Mouse (Mus musculus) neural tube, embryonic 11.5 days (tissue): ENCODE data around the gene Donson. TPM values are rescaled to one million over a fixed set of nuclear protein-coding genes. Genes with fewer than 3 reads are reported as not detected.

Experiments used
- ATAC-seq: fragments of 200-750 bp; cut with Nextera tagmentation; 2 replicates; pipeline ENCODE4 v1.8.0; 2017; ENCODE audit warnings: moderate number of reproducible peaks, mild to moderate bottlenecking, moderate TSS enrichment, moderate library complexity; ENCODE audit not compliant: insufficient read depth, low FRiP score, low TSS enrichment
- DNase-seq: peaks from one replicate; pipeline ENCODE4 v3.0.0-alpha.2; 2015; ENCODE audit warnings: low spot score
- H3K27ac ChIP-seq: fragments of 300-500 bp; sonication (generic); 2 replicates; pipeline ENCODE4 v1.5.1; 2014; ENCODE audit warnings: low read depth, mild to moderate bottlenecking, low read length
- H3K27me3 ChIP-seq: fragments of 300-500 bp; sonication (generic); 2 replicates; pipeline ENCODE4 v1.6.1; 2014; ENCODE audit warnings: mild to moderate bottlenecking, low read length, mixed read lengths; ENCODE audit not compliant: control insufficient read depth, insufficient read depth
- H3K36me3 ChIP-seq: fragments of 300-500 bp; sonication (generic); 2 replicates; pipeline ENCODE4 v1.6.1; 2014; ENCODE audit warnings: mild to moderate bottlenecking, low read length, moderate library complexity, mixed read lengths; ENCODE audit not compliant: control insufficient read depth, insufficient read depth
- H3K4me1 ChIP-seq: fragments of 300-500 bp; sonication (generic); 2 replicates; pipeline ENCODE4 v1.6.1; 2014; ENCODE audit warnings: low read length, mixed read lengths; ENCODE audit not compliant: control insufficient read depth, insufficient read depth
- H3K4me2 ChIP-seq: fragments of 300-500 bp; sonication (generic); 2 replicates; pipeline ENCODE4 v1.6.1; 2014; ENCODE audit warnings: low read depth, mild to moderate bottlenecking, moderate library complexity
- H3K4me3 ChIP-seq: fragments of 300-500 bp; sonication (generic); 2 replicates; pipeline ENCODE4 v1.5.1; 2014; ENCODE audit warnings: low read depth, low read length
- H3K9ac ChIP-seq: fragments of 300-500 bp; sonication (generic); 2 replicates; pipeline ENCODE4 v1.6.1; 2014; ENCODE audit warnings: mild to moderate bottlenecking, low read length
- H3K9me3 ChIP-seq: fragments of 300-500 bp; sonication (generic); 2 replicates; pipeline ENCODE4 v1.6.1; 2016; ENCODE audit warnings: low read length; ENCODE audit not compliant: control insufficient read depth
- WGBS: fragments of 180-500 bp; shearing (Covaris S2); extraction: QIAGEN DNeasy Blood & Tissue Kit; methylation state at CpG from one replicate; pipeline ENCODE4 v1.1.7; 2014; 5-methylcytosine and 5-hydroxymethylcytosine counted together
- polyA plus RNA-seq: library from polyadenylated mRNA; unstranded; fragments of >200 nt; fragmentation: Nextera tagmentation; extraction: Ambion mirVana; gene quantifications from 2 replicates; pipeline ENCODE4 v1.2.1, GENCODE M21; 2014

The Donson gene
- polyA plus RNA-seq, 1 experiment from 2014 or later: 36.3 TPM

- DNase-seq (no peak), ATAC-seq (no peak)
- no peaks in the 10 kb centered on the region for H3K27me3 ChIP-seq
- no peak overlapping the region for H3K9ac ChIP-seq
- H3K9me3 ChIP-seq: no peaks in the 10 kb centered on the region
- no peak overlapping the region for H3K27ac ChIP-seq
- no peak overlapping the region for H3K4me3 ChIP-seq
- peaks cover 18% of the 10 kb centered on the region for H3K36me3 ChIP-seq
- no peak overlapping the region for H3K4me2 ChIP-seq
- 93% methylated on average over 7 of the region's 7 CpGs for WGBS
- H3K4me1 ChIP-seq: no peaks in the 10 kb centered on the region
Observed at GRCm38 (mm10) chr16:91627831-91628230, 60.7 kb downstream of the Donson start.

Other genes starting within 250 kb of the Donson start
- gene Ifnar1, start 203.5 kb downstream of the Donson start, polyA plus RNA-seq: 53.9 and 56.0 TPM in 2 replicates
- 35.8 and 40.8 TPM in 2 replicates for gene Ifngr2, start 141.7 kb downstream of the Donson start, polyA plus RNA-seq
- gene Tmem50b, start 91.0 kb downstream of the Donson start, polyA plus RNA-seq: 51.9 and 57.4 TPM in 2 replicates
- 4.8 and 5.0 TPM in 2 replicates for gene Dnajc28, start 69.7 kb downstream of the Donson start, polyA plus RNA-seq
- 106 and 116 TPM in 2 replicates for gene Gart, start 41.8 kb downstream of the Donson start, polyA plus RNA-seq
- 130 and 133 TPM in 2 replicates for gene Son, start 41.3 kb downstream of the Donson start, polyA plus RNA-seq
- gene Cryzl1, start 40.2 kb upstream of the Donson start, polyA plus RNA-seq: 67.9 and 73.2 TPM in 2 replicates
- gene Itsn1, start 40.5 kb upstream of the Donson start, polyA plus RNA-seq: 55.8 and 61.2 TPM in 2 replicates